Mouse (Mus musculus) thymus, postnatal 14 days (tissue): ENCODE data around the gene March4.

Experiments used
- DNase-seq: peaks from one replicate; pipeline ENCODE4 v3.0.0; 2021

Gene March4

GRCm38 (mm10) chr1:72380544-72380943 lies 156.2 kb downstream of the March4 start:
- no peak for DNase-seq

DNA sequence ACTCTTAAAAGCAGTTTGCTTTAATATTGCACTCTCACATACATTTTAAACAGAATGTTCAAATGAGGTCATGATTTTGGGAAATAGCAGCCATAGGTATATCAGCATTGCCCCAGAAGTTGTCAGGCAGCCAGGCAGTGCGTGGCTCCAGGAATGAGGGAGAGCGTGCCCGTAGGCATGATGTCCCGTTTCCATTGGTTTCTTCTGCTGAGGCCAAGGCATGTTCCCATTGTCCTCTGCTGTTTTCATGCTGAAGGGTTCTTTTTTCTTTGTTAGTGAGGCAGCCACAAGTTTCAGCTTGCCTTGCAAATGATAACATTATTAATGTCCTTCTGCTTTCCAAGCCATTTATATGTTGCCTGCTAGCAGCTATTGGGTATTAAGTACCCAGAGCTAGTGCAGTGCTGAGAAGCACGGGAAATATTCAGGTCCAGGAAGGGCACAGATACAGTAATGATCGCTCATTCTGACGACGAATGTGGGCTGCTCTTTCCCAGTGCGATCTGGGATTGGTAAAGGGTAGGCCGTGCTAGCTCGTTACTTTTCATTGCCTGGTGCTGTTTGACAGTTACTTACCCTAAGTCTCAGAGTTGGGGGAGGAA lies 156.9 kb downstream of the March4 start:
- no peak for DNase-seq

DNA sequence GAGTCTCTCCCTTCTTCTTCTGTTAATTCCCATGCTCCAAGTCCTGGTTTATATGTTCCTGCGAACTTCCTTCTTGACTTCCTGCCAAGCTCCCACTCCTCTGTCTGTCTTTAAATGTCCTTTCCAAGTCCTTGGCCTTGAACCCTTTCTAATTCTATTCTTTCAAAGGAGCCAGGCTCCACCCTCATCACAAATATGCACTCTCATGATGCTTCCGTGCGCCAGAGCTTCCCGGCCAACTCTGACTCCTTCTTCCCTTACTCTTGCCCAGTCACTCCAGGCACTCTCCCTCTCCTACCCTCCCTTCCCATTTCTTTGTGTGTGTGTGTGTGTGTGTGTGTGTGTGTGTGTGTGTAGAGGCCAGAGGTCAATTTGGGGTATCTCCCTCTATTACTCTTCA lies 158.6 kb downstream of the March4 start:
- DNase-seq, result no peak
